Mouse (Mus musculus) frontal cortex, adult 2 months (tissue): ENCODE results near the gene Col4a3. TPM values are rescaled to one million over a fixed set of nuclear protein-coding genes. Genes with fewer than 3 reads are reported as not detected.
A peak's percentile ranks its signal among the peaks of the same experiment; 100 is the strongest.

Experiments used
- DNase-seq, 2 experiments: peaks; one replicate each; pipeline ENCODE4 v3.0.0; 2022; ENCODE audit warnings: low spot score in 1 of 2; ENCODE audit errors: extremely low spot score in 1 of 2
- polyA plus RNA-seq: library from polyadenylated mRNA; depleted of rRNA; stranded (reverse); fragments of >200 nt; gene quantifications from 2 replicates; pipeline ENCODE4 v1.2.3, GENCODE M21; 2012; rRNA removed

The Col4a3 gene
- 0.21 and 0.28 TPM in 2 replicates for polyA plus RNA-seq

DNA sequence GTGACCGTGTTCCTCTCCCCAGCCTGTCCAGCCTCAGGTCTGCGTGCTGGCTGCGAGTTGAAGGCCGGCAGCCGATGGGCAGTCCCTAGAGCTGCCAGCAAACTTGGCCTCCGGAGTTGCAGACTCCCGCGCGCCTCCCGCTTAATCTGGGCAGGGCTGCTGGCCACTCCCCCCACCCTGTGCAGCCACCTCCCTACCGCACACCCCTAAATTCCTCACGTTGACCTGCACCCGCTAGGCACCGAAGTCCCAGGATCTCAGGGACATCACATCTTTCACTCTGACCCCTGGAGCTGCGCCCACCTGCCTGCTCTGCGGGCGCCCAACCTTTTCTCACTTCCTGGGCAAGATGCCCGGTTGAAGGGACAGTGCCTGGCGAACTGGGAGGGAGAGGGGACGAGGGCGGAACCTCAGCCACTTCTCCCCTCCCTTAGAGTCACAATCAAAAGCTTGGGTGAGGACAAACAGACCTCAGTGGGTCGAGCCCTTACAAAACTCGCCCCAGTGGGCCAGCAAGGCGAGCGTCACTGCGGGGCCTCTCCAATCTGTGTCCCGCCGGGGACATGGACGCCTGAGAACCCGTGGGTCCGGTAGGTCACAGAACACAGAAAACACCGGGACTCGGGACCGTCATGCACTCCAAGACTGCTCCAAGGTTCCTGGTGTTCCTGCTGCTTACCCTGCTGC, at the start of gene Col4a3, which contains the start of gene Col4a4:
TSS of gene Col4a3 (plus strand) at position 209 of the 687 bp plus-strand sequence.
TSS of gene Col4a4 (minus strand) at position 137 of the 687 bp plus-strand sequence.
- DNase-seq, result no peak

DNA sequence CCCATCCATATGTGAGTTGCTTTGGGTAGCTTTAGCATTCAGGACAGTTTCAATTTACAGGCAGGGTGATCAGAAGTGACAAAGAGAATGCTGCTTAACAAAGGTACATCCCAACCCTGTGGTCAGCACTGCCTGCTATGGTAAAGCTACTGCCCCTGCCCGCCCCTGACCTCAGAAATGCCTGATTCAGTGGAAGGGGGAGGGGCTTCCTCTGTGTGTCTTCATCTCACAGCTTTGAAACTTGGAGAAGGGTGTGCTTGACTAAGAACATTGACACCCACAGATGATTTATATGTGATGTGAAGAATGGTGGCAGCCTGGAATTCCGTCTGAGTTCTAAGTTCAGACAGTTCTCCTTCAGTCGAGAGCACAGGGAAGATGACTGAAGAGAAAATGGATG, 48.9 kb upstream of the Col4a3 start:
- DNase-seq, result no peak

DNA sequence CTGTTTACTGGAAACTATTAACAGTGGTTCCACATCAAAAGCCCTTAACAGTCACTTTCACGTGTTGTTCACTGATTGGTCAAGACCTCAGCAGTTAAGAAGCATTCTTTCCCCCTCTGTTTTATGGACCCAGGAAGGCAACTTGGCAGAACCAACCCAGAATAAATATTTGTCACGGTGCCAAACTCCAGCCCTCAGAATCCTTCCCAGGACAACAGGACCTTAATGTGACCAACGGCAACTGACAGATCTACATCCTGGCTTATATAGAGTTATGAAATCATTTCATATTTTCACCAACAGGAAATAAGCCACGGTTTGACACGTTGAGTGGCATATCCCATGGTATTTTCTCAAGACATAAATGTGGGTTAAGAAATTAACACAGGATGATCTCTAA, 46.7 kb upstream of the Col4a3 start:
- no peak for DNase-seq

DNA sequence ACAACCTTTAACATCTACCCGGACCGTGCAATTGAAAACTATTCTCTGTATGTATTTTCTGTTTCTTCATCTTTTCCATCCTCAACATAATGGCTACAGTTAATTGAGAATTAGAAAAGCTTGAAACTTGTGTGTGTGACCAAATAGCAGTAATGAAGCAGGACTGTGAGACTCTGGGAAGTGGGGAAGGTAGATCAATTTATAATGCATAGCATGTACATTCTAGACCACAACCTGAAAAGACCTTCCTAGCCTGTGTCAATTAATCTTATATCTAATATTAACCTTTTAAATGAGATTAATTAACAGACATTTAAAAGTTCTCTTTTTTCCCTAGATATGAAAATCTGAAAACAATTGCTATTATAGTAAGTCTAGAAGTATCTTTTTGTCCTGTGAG, 42.8 kb upstream of the Col4a3 start:
- DNase-seq, result no peak

DNA sequence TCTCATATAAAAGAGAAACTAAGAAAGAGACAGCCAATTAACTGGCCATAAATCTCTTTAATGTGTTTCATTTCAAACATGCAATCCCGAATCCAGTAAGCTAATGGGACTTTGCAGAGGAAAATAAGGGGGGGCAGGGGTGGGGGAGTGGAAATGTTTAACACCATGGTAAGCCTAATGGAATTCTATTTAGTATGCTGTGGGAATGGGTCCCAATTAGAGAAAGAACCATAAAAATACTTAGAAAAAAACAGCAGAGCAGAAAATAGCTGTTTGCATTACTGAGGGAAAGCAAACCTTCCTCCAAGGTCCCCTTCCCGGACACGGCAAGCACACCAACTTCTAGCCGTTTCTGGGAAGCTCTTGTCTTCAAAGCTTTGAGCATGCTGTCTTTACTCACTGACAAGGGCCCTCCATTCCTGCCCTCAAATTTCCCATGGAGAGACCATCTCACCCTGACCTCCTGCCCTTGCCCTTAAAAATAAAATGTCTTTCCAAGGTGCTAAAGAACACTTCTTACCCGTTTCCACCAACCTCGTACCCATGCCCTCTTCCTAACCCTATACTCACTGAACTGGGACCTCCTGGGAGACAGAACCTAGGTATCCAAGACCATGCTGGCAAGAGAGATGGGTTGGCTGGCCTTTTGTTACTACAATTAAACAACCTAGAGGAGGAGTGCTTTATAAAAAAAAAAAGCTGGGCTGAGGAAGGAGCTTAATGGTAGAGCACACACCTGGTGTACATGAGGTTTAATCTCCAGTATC, 42.1 kb upstream of the Col4a3 start:
- no peak for DNase-seq

DNA sequence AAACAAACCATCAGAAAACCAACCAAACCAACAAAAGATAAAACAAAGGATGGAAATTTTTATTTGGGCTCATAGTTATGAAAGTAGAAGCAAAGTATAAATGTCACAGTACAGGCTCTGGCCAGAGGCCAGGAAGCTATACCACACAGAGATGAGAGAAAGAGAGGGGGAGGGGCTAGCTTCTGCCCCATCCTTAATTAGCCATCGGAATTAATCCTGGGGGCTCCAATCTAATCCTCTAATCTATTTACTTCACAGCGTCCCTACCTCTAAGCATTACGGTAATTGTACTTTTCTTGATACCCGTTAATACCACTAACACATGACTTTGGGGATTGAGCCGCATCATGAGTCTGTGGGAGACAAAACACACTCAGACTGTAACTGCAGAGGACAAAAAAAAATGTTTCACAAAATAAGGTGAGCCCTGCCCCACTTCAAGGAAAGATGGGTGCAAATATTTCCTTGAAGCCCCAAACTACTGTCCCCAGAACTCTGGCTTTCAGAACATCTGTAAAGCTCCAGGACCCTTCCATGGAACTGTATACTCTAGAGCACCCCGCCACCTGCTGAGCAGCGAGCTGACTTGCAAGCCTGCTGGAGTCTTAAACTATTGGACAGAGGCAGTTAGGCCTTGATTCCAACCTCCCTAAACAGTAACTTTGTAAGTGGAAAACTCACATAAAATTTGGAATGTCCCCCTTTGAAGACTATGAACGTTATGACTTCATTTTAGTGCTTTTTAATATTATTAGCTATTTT, 41.3 kb upstream of the Col4a3 start:
- no peak for DNase-seq

DNA sequence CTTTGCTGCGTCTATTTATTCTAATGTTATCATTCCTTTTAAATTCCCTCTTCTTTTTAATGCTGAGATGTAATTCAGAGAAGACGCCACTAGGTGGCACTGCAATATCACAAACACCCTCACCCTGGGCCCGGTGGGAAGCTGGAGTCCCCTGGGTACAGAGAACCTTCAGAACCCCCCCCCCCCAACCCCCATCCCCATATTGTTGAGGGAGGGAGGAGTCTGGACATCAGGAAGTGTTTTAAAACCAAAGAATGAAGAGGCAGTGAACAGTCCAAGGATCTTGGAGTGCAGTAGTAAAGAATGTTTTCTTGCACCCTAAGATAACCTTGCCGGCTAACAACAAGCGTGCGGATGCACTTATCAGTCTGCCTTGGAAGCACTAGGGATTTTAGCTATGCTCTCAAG, 32.3 kb upstream of the Col4a3 start:
- DNase-seq, result peak in 1 of 2 experiments; percentile 31

DNA sequence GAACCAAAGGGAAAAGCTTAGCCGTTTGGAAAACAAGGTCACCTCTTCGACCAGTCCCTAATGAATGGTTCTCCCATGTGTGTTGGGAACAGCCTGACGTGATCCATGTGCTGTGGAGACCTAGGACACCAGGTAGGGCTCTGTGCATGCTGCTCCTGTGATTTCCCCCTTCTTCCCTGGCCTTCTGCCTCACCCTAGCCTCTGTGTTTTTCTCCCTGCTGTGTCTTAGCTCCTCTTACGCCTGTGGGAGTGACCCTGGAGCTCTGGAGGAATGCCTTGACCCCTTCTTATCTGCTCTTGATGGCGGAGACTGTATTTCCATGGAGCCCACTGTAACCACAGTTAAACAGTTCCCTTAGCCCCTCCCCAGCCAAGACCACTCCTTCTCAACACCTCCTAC, 31.8 kb upstream of the Col4a3 start:
- DNase-seq, result no peak

DNA sequence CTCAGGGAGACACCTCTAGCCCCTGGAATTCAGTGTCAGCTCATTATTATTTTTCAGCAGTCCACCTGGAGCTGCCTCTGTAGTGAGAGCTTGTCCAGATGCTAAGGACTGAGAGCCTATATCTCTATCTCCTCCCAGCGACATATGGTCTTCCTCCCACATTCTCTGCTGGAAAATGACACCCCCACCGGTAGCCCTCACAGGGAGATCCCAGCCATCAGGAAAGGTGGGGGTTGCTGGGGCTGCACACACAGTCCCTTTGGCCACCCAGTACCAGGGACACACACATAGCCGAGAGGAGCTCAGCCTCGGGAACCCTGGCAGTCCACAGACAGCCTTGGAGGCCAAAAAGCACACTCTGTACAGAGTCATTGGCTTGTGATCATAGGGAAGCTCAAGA, 26.5 kb upstream of the Col4a3 start:
- DNase-seq, result peak; percentile 11 to 47

DNA sequence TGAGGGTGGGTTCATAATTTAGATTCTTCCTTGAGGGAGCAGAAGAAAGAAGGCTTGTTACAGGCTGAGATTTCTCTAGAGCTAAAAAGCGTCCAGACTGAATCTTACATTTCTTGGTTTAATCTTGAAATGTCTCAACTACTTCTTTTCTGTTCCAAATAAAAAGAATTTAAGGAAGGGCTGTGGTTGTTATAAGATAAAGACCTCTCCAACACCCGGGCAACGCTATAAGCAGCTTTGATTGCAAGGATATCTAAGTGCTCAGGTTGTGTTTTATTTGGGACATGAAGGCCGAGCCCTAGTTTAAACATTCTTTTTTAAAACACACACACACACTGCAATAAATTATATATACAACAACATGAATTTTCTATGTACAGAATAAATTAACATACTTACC, 17.3 kb upstream of the Col4a3 start:
- no peak for DNase-seq

DNA sequence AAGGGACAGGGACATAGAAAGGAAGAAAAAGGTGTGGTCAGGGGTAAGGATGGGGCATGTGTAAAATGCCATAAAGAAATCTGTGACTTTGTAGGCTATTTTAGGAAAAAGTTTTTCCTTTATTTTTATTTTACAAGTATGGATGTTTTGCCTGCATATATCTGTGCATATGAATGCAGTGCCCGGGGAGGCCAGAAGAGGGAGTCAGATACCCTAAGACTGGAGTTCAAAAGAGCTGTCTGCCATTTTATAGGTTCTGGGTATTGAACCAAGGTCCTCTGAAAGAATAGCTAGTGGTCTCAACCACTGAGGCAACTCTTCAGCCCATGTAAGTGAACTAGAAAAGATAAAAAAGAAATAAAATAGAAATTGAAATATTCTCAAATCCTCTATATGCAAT, 15.0 kb upstream of the Col4a3 start:
- DNase-seq, result no peak

DNA sequence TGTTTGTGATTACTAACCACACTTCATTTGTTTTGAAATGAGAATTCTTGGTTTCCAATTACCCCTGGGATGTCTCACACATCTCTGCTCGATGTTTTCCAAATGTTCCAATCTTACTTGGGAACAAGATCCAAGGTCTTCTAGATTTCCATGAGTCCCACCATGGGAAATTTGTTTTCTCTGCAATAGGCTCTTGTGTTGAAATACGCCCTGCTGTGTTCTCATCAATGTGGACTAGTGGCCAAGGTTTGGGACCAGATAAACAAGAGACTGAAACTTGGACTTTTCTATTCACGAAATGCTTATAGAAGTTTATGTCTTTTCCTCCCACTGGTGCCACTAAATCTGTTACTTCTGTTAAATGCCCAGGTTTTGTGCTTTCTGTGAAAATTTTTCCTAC, 11.0 kb upstream of the Col4a3 start:
- no peak for DNase-seq

DNA sequence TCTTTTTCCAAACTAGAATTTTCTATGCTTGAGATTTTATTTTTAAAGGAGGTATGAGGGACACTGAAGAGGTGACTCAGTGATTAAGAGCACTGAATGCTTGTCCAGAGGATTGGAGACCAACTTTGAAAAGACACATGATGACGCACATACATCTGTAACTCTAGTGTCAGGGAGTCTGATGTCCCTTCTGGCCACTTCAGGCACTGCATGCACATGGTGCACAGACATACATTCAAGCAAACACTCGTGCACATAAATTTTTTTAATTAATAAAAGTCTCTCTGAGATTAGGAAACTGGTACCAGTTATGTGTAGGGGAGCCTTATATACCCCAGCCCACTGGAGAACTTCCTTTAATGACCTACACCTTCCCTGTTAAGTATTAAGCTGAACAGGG, 10.5 kb upstream of the Col4a3 start:
- DNase-seq, result no peak

DNA sequence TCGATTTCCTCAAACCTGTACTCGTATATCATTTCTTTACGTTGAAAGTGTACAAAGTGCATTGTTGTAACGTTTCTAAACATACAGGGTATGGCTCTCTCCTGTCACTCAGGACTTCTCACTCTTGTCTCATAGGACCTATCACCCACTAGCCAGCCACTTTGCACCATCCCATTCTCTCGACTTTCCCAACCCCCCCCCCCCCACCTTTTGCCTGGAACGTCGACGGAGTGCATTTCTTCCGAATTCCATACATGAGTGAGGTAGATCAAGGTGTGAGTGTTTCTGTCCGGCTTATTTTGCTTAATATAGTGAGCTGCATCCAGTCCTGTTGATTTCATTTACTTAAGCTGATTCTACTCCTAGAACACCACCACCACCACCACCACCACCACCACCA, 9.4 kb upstream of the Col4a3 start:
- no peak for DNase-seq

DNA sequence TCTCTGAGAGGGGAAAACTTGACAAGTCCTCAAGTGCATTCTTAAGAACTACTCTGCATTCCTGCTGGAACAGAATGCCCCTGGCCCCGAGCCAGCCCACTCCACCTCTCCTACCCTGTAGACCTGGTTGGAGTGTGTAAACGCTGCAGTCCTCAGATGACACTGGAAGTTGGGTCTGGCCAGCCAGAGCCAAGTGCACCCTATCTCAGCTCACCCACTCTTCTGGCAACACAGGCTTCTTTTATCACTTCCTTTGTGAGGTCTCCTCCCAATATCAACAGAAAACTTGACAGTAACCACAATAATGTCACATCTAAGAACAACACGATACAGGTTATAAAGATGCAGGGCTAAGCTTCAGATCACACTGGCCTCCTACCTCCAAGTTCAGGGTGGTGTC, 8.8 kb upstream of the Col4a3 start:
- DNase-seq, result no peak

DNA sequence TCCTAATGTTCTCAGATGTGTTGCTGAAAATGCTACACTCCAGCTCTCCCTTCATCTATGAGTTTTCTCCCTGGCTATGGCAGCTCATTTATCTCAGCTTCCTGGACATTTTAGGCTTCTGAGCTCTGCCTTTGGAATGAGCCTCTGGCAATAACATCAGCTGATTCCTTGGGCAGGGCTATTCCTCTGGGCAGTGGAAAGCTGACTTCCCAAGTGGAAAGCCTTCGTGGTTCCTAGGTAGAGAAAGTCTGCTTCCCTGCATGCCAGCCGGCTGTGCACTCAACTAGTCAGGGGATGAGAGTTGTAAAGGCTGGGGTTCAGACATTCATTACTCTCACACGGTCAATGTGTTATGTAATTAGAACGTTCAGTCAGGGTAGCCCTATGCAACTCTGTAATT, 8.4 kb upstream of the Col4a3 start:
- no peak for DNase-seq

DNA sequence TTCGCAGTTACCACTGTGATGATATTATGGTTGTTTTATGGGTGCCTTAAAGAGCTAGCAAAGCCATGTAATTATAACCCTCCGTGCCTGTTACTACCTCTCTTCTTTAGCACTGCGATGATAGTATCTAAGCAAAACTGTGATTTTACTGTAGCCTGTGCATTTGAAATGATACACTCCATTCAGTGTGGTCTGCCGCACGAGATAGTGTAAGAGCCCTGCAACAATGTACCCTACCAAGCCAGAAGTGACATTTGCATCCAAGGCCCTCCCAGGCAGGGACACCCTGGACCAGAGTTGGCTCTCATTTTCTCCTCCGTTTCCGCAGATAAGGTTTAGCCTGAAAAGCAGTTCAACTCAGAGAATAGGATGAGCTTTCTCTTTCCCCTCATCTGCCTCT, 740 bp upstream of the Col4a3 start:
- DNase-seq, result no peak

DNA sequence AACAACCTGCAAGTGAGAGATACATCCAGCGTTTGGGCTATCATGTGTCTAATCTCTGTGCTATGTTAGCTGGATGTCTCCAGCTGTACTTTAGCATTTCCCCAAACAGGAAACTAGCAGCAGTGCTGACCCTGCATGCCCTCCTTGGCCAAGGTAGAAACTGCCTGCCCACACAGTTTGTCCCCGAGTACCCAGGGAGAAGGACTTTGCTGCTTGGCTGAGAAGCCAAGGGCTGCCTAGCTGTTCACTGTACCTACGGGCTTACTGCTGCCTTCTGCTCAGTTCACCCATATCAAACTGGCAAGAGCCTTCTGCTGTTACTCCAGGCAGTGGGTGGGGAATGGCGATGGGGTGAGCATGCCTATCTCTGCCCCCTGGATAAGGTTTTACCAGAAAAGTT, 3.5 kb downstream of the Col4a3 start:
- no peak for DNase-seq

DNA sequence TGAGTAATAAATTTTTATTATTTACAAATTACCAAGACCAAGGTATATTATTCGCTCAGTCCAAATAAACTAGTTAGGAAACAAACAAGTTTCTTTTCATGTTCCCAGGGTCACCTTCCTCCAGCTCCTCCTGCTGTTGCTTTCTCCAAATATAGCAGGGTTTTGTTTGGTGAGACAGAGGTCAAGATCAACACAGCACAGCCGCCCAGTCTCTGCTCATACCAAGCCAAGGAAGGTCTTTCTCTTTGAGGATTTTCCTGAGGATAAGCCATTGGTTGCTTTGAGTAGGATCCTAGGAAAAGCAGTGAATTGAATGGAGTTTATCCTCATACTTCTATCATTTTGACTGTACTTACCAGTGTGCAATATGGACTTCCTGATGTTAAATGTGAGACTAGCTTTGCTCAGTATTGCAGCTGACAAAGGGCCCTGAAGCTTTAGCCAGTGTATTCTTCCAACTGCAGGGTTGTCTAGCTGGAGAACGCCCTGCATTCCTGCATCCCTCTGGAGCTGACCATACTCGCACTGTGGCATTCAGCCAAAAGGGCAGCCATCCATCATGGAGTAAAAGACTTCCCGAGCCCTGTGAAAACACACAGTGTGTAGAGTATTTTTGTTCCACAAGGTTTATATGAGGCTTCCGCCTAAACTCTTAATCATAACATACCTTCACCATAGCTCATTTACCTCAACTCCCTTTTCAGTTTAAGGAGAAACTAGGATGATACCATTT, 10.3 kb downstream of the Col4a3 start:
- DNase-seq, result no peak

DNA sequence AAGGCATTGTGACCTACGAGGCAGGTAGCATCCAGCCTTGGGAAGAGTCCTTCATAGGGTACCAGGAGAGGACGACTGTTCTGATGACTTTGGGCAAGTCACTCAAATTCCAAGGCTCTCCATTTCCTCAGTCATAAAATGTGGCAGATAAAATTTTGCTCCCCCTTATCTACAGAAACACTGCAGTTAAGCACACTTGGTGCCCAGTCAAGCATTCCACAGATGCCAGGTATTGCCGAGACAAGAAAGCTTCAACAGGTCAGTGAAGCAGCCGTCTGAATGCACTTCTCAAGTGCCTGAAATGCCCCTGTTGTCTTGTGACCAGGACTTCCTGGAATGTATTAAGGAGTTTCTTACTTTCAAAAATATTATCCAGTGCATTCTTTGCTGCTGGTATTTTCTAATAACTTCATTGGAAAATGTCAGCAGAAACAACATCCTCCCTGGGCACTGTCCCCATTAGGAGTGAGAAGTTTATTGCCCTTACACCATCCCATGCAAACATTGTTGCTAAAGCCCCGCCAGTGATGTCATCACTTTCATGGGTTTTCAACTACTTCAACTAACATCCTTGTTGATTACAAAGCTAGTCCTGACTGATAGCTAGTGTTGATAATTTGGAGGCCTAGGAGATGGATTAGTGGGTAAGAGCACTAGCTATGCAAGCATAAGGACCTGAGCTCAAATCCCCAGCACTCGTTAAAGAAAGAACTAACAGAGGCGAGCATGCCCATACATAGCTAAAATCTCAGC, 16.7 kb downstream of the Col4a3 start:
- DNase-seq, result no peak
